Mouse (Mus musculus): ENCODE results near the gene Degs1. TPM values are rescaled to one million over a fixed set of nuclear protein-coding genes. Genes with fewer than 3 reads are reported as not detected.

The Degs1 gene
- total and polyA plus RNA-seq, 3 experiments = 54.2 to 124 (median 117) TPM

- Histone ChIP-seq H3K36me3 (replicated peaks in 1 of 2; ENCODE audit: control insufficient read depth in 1 of 2, insufficient read depth in 1 of 2, low read length in 1 of 2) (peaks cover 17 to 44% of the 10 kb centered on the region in 2 experiments), H3K27ac (ENCODE audit: insufficient read depth, low read depth) (no peak overlapping the region), H3K4me1 (ENCODE audit: control insufficient read depth in 1 of 2, insufficient read depth in 2 of 2) (peaks cover 3 to 4% of the 10 kb centered on the region in 2 experiments; a peak in 2 of 4 replicates), H3K79me2 (replicated peaks; ENCODE audit: control insufficient read depth, extremely low read depth, insufficient read depth, poor library complexity, severe bottlenecking) (no peaks in the 10 kb centered on the region), H3K9me3 (replicated peaks; ENCODE audit: low read length) (no peaks in the 10 kb centered on the region), H3K27me3 (replicated peaks) (no peaks in the 10 kb centered on the region), H3K4me3 (replicated peaks in 1 of 3; ENCODE audit: low read depth in 2 of 3, low read length in 2 of 3, poor library complexity in 1 of 3) (no peak overlapping the region), H3K9ac (ENCODE audit: insufficient read depth, low read depth) (no peak overlapping the region), H3K4me2 (ENCODE audit: insufficient read depth, low read depth, poor library complexity, severe bottlenecking) (no peak overlapping the region)
- in situ Hi-C loops (cut with MboI; ENCODE audit: low pct_ligation_motif_present, low pct_unique_long_range_greater_than_20kb, low sequenced_read_pairs) (no loop called here), dilution Hi-C loops (cut with MboI; ENCODE audit: extremely low pct_ligation_motif_present, extremely low pct_unique_long_range_greater_than_20kb, low sequenced_read_pairs) (no loop called here)
- no peak for DNase-seq (ENCODE audit: extremely low read depth)
- TF ChIP-seq RCOR1 (conservative IDR thresholded peaks at IDR 0.05; ENCODE audit: low read depth, low read length) (no peak), JUND (conservative IDR thresholded peaks at IDR 0.05; ENCODE audit: low read depth, low read length) (no peak), ZC3H11A (IDR thresholded peaks at IDR 0.05; ENCODE audit: low read depth, low read length) (no peak), POLR2A (IDR thresholded peaks at IDR 0.05; ENCODE audit: low read depth, low read length) (no peak), ZMIZ1 (IDR thresholded peaks at IDR 0.05; ENCODE audit: low read depth, low read length) (no peak), POLR2AphosphoS2 (IDR thresholded peaks at IDR 0.05; ENCODE audit: low read depth, low read length) (no peak), ETS1 (conservative IDR thresholded peaks at IDR 0.05; ENCODE audit: low read depth, low read length) (no peak), IRF4 (IDR thresholded peaks at IDR 0.05; ENCODE audit: low read depth, low read length) (no peak), E2F4 (IDR thresholded peaks at IDR 0.05; ENCODE audit: insufficient replicate concordance, low read depth, low read length) (no peak), CTCF (conservative IDR thresholded peaks at IDR 0.05 in 1 of 2, IDR thresholded peaks at IDR 0.05 in 1 of 2; ENCODE audit: low read depth in 2 of 2, low read length in 2 of 2) (no peak), USF1 (IDR thresholded peaks at IDR 0.05; ENCODE audit: low read depth, low read length) (no peak)
These were observed 11.0 kb downstream of the Degs1 start for GRCm38 (mm10) chr1:182271632-182272031.

GRCm38 (mm10) chr1:182271130-182271529 is 11.5 kb downstream of the Degs1 start:
- H3K4me1 ChIP-seq (ENCODE audit: control insufficient read depth in 1 of 2, insufficient read depth in 2 of 2) = peaks cover 3 to 9% of the 10 kb centered on the region in 2 experiments; a peak in 3 of 4 replicates
- no peak overlapping the region for H3K9ac ChIP-seq (ENCODE audit: insufficient read depth, low read depth)
- no peak for TF ChIP-seq CTCF (conservative IDR thresholded peaks at IDR 0.05 in 1 of 2, IDR thresholded peaks at IDR 0.05 in 1 of 2; ENCODE audit: low read depth in 2 of 2, low read length in 2 of 2)
- no peak for TF ChIP-seq MEF2A (IDR thresholded peaks at IDR 0.05; ENCODE audit: borderline replicate concordance, low read depth, low read length)
- no peak for TF ChIP-seq JUN (IDR thresholded peaks at IDR 0.05; ENCODE audit: insufficient read depth, low read depth, low read length)
- no peak for TF ChIP-seq TCF12 (IDR thresholded peaks at IDR 0.05; ENCODE audit: low read depth, low read length)
- no peak for TF ChIP-seq MAZ (IDR thresholded peaks at IDR 0.05; ENCODE audit: low read depth, low read length)
- no peak for TF ChIP-seq USF1 (IDR thresholded peaks at IDR 0.05; ENCODE audit: low read depth, low read length)
- TF ChIP-seq E2F4 (IDR thresholded peaks at IDR 0.05; ENCODE audit: insufficient replicate concordance, low read depth, low read length) = no peak
- TF ChIP-seq POLR2AphosphoS2 (IDR thresholded peaks at IDR 0.05; ENCODE audit: low read depth, low read length) = no peak
- no peak for TF ChIP-seq PAX5 (IDR thresholded peaks at IDR 0.05; ENCODE audit: low read length)
- no peak for TF ChIP-seq MAX (IDR thresholded peaks at IDR 0.05; ENCODE audit: low read length)
- no peak for TF ChIP-seq KAT2A (IDR thresholded peaks at IDR 0.05; ENCODE audit: insufficient replicate concordance, low read length)
- dilution Hi-C loops (cut with MboI; ENCODE audit: extremely low pct_ligation_motif_present, extremely low pct_unique_long_range_greater_than_20kb, low sequenced_read_pairs) = no loop called here
- H3K4me3 ChIP-seq (replicated peaks in 1 of 3; ENCODE audit: low read depth in 2 of 3, low read length in 2 of 3, poor library complexity in 1 of 3) = no peak overlapping the region
- H3K27ac ChIP-seq (ENCODE audit: insufficient read depth, low read depth) = no peak overlapping the region
- H3K79me2 ChIP-seq (replicated peaks; ENCODE audit: control insufficient read depth, extremely low read depth, insufficient read depth, poor library complexity, severe bottlenecking) = no peaks in the 10 kb centered on the region
- H3K36me3 ChIP-seq (replicated peaks in 1 of 2; ENCODE audit: control insufficient read depth in 1 of 2, insufficient read depth in 1 of 2, low read length in 1 of 2) = peaks cover 13 to 40% of the 10 kb centered on the region in 2 experiments
- no peak overlapping the region for H3K4me2 ChIP-seq (ENCODE audit: insufficient read depth, low read depth, poor library complexity, severe bottlenecking)
- no peak for DNase-seq (ENCODE audit: extremely low read depth)
- no peaks in the 10 kb centered on the region for H3K27me3 ChIP-seq (replicated peaks)
- in situ Hi-C loops (cut with MboI; ENCODE audit: low pct_ligation_motif_present, low pct_unique_long_range_greater_than_20kb, low sequenced_read_pairs) = no loop called here
- no peaks in the 10 kb centered on the region for H3K9me3 ChIP-seq (replicated peaks; ENCODE audit: low read length)
